Mouse (Mus musculus) left cerebral cortex, adult 9 months (tissue): ENCODE results near the gene Dach1.

ENCODE experiments used
- DNase-seq, 2 experiments: peaks; one replicate each; pipeline ENCODE4 v3.0.0; 2022; ENCODE audit warnings: low spot score in 2 of 2

Gene Dach1

GRCm38 (mm10) chr14:98108764-98109163 is 60.8 kb downstream of the Dach1 start:
- DNase-seq = no peak

- DNase-seq = no peak
These were observed 63.4 kb downstream of the Dach1 start for GRCm38 (mm10) chr14:98106208-98106607.

- DNase-seq = no peak
These were observed 65.1 kb downstream of the Dach1 start for GRCm38 (mm10) chr14:98104314-98104955.

- no peak for DNase-seq
These were observed 74.3 kb downstream of the Dach1 start for GRCm38 (mm10) chr14:98095229-98095628.

GRCm38 (mm10) chr14:98089246-98089645 is 80.3 kb downstream of the Dach1 start:
- DNase-seq = no peak

- DNase-seq = no peak
These were observed 82.2 kb downstream of the Dach1 start for GRCm38 (mm10) chr14:98087355-98087754.

DNA sequence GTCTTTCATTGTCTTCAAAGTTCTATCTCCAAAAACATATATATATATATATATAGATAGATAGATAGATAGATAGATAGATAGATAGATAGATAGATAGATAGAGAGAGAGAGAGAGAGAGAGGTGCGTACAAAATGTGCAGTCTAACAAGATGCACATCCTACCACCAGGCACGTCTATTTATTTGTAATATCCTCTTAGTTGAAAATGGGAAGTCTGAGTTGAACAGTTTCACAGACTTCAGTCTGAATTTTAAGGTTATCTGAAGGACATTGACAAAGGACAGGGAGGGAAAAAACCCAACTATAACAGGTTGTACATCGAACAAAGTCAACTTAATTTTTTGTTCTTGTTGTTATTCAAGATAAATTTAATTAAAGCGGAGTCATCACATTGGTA is 82.8 kb downstream of the Dach1 start:
- no peak for DNase-seq

- no peak for DNase-seq
These were observed 84.4 kb downstream of the Dach1 start for GRCm38 (mm10) chr14:98085141-98085540.

- DNase-seq = no peak
These were observed 84.8 kb downstream of the Dach1 start for GRCm38 (mm10) chr14:98084720-98085119.

DNA sequence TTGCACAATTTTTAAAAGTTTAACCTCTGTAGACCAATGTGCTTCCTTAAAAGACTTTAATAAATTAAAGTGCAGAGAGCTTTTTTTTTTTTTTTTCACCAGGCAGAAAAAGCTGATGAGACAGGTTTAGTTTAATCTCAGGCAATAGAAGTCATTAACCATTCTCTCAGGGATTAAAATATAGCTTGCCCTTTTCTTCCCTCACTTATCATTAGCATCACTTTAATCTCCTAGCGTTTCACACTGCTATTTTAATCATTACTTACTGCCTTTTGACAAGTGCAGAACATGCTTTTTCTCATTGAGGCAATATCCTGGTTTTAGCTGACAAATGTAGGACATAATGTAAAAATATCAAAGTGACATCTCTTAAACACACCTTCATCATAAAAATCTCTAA is 86.1 kb downstream of the Dach1 start:
- no peak for DNase-seq

- no peak for DNase-seq
These were observed 89.6 kb downstream of the Dach1 start for GRCm38 (mm10) chr14:98080014-98080413.

GRCm38 (mm10) chr14:98077996-98078395 is 91.6 kb downstream of the Dach1 start:
- no peak for DNase-seq

- DNase-seq = no peak
These were observed 96.0 kb downstream of the Dach1 start for GRCm38 (mm10) chr14:98073421-98074080.

GRCm38 (mm10) chr14:98072647-98073420 is 96.7 kb downstream of the Dach1 start:
- DNase-seq = no peak

GRCm38 (mm10) chr14:98071877-98072276 is 97.7 kb downstream of the Dach1 start:
- no peak for DNase-seq

- no peak for DNase-seq
These were observed 102.2 kb downstream of the Dach1 start for GRCm38 (mm10) chr14:98067273-98067905.

GRCm38 (mm10) chr14:98064190-98064589 is 105.4 kb downstream of the Dach1 start:
- DNase-seq = no peak

DNA sequence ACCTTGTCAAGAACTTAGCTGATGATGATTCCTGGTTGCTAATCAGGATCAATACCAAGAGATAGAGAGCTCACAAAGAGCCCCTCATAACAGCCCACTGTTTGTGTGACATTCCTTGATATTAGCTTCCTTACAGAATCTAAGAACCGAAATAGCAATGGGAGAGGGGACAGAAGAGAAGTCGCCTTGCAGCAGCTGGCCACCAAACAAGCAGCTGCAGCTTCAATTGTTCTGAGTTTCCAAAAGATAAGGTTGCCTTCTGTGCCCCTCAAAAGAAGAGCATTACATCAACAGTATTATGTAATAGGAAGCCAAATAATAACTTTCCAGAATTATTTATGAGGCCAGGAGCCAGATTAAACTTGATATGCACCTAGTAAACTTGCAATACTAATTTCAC is 120.2 kb downstream of the Dach1 start:
- DNase-seq = no peak

GRCm38 (mm10) chr14:98048403-98048802 is 121.2 kb downstream of the Dach1 start:
- DNase-seq = no peak

DNA sequence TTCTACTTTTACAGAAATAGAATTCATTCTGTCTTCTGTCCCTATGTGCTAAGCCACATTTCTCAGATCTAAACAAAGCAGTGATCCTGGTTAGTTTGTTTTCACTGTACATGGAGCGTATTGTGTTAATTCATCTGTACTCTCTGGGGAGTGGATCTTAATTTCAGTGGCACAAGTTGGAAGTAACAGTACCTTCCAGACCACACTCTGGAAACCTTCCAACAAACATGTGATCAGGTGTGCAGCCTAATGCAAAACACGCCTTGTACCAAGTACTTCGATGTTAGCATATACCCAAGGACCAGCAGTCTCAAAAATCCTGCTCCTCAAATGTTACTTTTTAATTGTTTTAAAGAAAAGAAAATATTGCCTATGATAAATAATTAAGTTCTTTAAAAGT is 121.9 kb downstream of the Dach1 start:
- no peak for DNase-seq

GRCm38 (mm10) chr14:98046960-98047359 is 122.6 kb downstream of the Dach1 start:
- no peak for DNase-seq

DNA sequence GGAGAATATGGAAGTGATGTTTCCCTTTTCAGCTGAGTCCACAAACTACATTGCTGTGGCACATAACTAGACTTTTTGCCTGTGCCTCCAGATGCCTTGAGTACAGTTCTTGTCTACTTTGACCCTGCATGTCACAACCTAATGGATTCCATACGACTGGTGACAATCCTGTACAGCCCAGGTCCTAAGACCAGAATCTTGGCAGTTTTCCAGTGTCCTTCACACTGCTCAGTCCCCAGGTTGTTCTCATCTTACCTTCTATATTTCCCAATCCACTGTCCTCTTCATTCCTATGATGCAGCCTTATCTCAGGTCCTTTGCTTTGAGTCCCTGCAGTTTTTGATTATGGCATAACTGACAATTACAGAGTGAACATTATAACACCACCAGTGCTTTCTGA is 131.0 kb downstream of the Dach1 start:
- DNase-seq = no peak
